Mouse (Mus musculus) 416B (cell line): ENCODE measurements around the gene 1700029H14Rik.

ENCODE experiments used
- DNase-seq: peaks from one replicate; pipeline ENCODE4 v3.0.0; 2011; ENCODE audit warnings: low read depth

1700029H14Rik gene

DNA sequence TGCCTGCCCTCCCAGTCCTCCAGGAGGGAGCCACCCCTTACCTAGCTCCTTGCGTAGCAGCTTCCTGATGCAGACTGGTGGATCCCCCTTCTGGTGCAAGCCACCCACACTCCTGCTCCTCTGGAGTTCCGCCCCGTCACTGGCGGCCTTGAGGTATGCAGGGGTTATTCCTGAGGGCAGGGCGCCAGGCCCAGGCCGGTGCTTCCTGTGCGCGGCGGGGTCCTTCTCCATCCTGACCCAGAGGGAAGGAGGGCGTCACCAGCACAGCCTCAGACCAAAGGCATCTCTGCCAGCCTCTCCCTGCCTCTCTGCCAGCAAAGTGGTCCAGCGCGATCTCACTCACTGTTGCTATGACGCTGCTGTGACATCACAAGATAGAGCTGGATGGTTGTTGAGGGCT lies at the start of gene 1700029H14Rik:
TSS of gene 1700029H14Rik (minus strand) at position 344 of the 400 bp plus-strand sequence.
- DNase-seq: no peak

DNA sequence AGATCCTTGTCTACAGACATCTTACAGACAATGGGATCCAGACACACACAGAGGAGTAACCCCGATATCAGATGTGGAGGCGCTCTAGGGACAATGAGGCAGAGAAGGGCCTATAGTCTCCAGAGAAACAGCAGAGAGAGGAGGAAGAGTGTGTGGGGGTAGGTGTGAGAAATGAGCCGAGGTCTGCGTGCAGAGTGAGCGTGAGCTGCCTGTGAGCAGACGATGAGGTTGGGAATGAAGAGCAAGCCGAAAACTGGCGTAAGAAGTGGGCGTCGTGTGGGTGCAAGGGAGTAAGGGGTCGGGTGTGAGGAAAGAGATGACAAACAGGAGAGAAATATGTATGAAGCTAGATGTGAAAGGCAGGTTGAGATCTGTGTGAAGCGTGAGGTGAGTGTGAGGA lies 49.4 kb upstream of the 1700029H14Rik start:
- DNase-seq: no peak

- no peak for DNase-seq
Measured at GRCm38 (mm10) chr8:13609971-13610370, 47.7 kb upstream of the 1700029H14Rik start.

GRCm38 (mm10) chr8:13608946-13609345 lies 46.7 kb upstream of the 1700029H14Rik start:
- no peak for DNase-seq

- DNase-seq: no peak
Measured at GRCm38 (mm10) chr8:13605920-13606480, 43.7 kb upstream of the 1700029H14Rik start.

DNA sequence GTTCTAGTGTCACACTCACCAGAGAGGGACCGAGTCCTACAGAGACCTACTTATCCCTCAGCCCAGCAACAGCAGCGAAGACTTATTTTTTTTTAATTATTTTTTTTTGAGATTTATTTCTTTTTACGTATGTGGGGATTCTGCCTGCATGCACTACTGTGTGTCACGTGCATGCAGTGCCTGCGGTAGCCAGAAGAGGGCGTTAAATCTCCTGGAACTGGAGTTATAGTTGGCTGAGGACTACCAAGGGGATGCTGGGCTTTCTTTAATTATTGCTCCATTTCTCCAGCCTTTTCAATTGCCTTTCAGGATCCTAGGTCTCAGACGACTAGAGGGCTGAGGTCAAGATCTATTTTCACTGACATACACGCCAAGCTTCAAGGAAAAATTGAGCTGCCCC lies 40.4 kb upstream of the 1700029H14Rik start:
- DNase-seq: peak; percentile 60

GRCm38 (mm10) chr8:13601166-13601565 lies 38.9 kb upstream of the 1700029H14Rik start:
- DNase-seq: peak; percentile 83

GRCm38 (mm10) chr8:13600716-13601115 lies 38.5 kb upstream of the 1700029H14Rik start:
- DNase-seq: no peak

- peak; percentile 83 for DNase-seq
Measured at GRCm38 (mm10) chr8:13600204-13600603, 37.9 kb upstream of the 1700029H14Rik start.

DNA sequence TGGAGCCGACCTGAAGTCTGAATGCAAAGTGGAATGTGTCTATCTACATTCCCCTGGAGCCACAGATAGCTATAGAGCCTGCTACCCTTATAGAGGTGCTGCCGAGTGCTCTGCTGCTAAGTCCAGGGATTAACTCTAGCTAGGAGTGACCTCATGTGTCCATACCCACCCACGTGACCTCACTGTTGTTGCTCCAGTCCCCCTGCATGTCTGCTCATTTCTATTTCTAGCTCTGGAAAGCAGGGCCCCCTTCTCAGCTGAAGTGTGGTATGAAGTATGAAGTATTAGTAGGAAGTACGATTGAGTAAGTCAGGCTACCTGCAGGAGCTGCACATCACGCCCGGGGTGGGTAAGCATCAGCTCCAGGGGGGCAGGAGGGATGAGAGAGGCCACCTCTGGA lies 35.5 kb upstream of the 1700029H14Rik start:
- no peak for DNase-seq

GRCm38 (mm10) chr8:13595861-13596260 lies 33.6 kb upstream of the 1700029H14Rik start:
- peak; percentile 44 for DNase-seq

DNA sequence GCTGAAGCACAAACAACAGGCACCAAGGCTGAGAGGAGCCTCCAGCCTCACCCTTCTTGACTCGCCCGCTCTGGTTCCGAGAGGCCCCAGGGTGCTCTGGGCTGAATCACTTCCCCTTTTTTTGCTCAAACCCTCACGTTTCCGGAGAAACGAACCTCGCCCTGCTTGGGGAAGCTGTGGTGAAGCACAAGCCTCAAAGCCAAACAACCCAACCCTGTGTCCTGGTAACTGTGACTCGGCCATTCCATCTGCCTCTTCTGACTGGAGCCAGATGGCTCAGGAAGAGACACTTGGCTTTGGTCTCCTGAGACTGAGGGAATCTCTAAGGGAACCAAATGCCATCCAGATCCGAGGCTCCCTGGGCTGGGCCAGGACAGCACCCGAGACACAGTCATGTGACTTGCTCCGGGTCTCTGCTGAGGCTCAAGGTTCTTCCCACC lies 32.6 kb upstream of the 1700029H14Rik start:
- peak; percentile 95 for DNase-seq

GRCm38 (mm10) chr8:13593340-13593739 lies 31.1 kb upstream of the 1700029H14Rik start:
- peak; percentile 35 for DNase-seq

GRCm38 (mm10) chr8:13591246-13591645 lies 29.0 kb upstream of the 1700029H14Rik start:
- DNase-seq: no peak

- DNase-seq: no peak
Measured at GRCm38 (mm10) chr8:13589071-13589470, 26.8 kb upstream of the 1700029H14Rik start.

- DNase-seq: no peak
Measured at GRCm38 (mm10) chr8:13584652-13585051, 22.4 kb upstream of the 1700029H14Rik start.

- DNase-seq: no peak
Measured at GRCm38 (mm10) chr8:13577869-13578268, 15.6 kb upstream of the 1700029H14Rik start.

DNA sequence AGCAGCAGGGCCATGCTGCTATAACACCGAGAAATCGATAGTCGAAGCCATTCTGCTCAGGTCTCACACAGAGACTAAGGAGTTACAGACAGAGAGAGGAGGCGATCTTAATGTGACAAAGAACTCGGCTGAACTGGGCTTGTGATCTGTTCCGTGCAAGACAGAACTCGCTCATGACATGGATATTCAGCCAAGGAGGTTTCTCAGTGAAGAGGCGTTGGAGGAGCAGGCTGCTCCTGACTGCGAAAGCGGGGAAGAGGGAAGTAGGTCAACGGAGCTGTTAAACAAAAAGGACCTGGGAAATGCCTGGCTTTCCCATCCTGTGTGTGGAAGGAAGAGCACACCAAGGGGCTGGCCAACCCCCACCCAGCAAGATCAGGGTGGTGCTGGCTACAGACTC lies 9.7 kb upstream of the 1700029H14Rik start:
- DNase-seq: no peak

GRCm38 (mm10) chr8:13557526-13557925 lies 4.7 kb downstream of the 1700029H14Rik start:
- no peak for DNase-seq

DNA sequence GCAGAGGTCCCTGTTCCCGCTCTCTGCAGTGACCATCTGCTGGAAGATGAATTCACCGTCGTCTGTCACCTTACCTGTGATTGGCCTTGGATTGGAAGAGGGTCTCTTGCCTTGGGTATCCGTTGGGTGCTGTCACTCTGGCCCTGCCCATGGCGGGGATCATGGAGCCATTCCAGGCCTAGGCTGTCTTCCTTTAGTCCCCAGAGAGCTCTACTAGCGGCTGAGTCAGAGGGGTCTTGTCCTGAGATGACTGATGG lies 10.8 kb downstream of the 1700029H14Rik start:
- no peak for DNase-seq

- DNase-seq: peak; percentile 96
Measured at GRCm38 (mm10) chr8:13550718-13551573, 11.3 kb downstream of the 1700029H14Rik start.

GRCm38 (mm10) chr8:13548831-13549230 lies 13.4 kb downstream of the 1700029H14Rik start:
- DNase-seq: no peak

- DNase-seq: peak; percentile 44
Measured at GRCm38 (mm10) chr8:13548235-13548634, 14.0 kb downstream of the 1700029H14Rik start.

GRCm38 (mm10) chr8:13546421-13546820 lies 15.8 kb downstream of the 1700029H14Rik start:
- DNase-seq: no peak
